Comparison of ENCODE assay signal across 9 mouse cellular contexts in the genomic region with DNA sequence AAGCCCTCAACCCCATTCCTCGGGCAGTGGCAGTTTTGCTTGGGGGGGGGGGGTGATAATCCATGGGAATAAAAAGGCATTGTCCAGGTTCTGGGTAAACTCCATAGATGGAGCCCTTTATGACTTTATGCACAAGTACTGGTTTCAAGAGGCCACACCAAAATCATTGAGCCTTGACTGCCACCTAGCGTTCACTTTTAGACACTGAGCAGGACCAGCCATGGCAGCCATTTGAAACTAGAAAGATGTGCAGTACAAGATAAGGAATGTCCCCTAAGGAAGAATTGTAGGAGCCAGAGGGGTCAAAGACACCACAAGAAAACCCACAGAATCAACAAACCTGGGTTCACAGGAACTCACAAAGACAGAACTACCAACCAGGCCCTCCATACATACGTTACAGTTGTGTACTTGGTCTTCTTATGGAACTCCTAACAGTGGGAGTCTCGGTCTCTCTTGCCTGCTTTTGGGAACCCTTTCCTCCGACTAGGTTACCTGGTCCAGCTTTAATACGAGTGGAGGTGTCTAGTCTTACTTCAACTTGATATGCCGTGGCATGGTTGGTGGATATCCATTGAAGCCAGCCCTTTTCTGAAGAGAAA. TPM values are rescaled to one million over a fixed set of nuclear protein-coding genes. Genes with fewer than 3 reads are reported as not detected.
A peak's percentile ranks its signal among the peaks of the same experiment; 100 is the strongest.
DNase-seq lines count a peak whose midpoint lies in the region; ATAC-seq and TF ChIP-seq lines count a peak whose summit lies in the region.
"Had no signal": no experiment of that assay in that cellular context is flagged by ENCODE, and none has a peak within 500 bp of the region (broad histone marks: within the 10 kb centered on the region; RNA-seq: fewer than 3 reads in every experiment).

No protein-coding gene starts in this region.

- H3K36me3 ChIP-seq in G1E (replicated peaks), result no peaks in the 10 kb centered on the region
- H3K36me3 ChIP-seq in forebrain, embryonic 10.5 days (replicated peaks), result no peaks in the 10 kb centered on the region

- TF ChIP-seq CTCF in G1E (IDR thresholded peaks at IDR 0.05; ENCODE audit: low read depth, low read length), result peak; percentile 51

- H3K4me3 ChIP-seq in G1E (ENCODE audit: low read depth, low read length), result no peak overlapping the region
- no peak overlapping the region for H3K4me3 ChIP-seq in forebrain, embryonic 10.5 days
- H3K4me3 ChIP-seq: megakaryocyte, embryonic 14.5 days had no signal

- DNase-seq in G1E (ENCODE audit: low spot score), result peak; percentile 6
- peak; percentile 55 for DNase-seq in c-Kit-positive CD71-negative TER-119-negative erythroid progenitor cells, embryonic 14.5 days (ENCODE audit: low read depth)
- peak; percentile 71 for DNase-seq in forebrain, embryonic 10.5 days (ENCODE audit: extremely low spot score, low spot score)
- peak; percentile 52 to 93 for DNase-seq in layer of hippocampus, adult 18-20 months (ENCODE audit: low spot score in 2 of 2)
- DNase-seq in lung, adult 18-20 months, result peak; percentile 64 to 68
- DNase-seq in ovary, adult 18-20 months (ENCODE audit: low spot score), result peak; percentile 14
- peak; percentile 62 for DNase-seq in thymus, postnatal 0 days (ENCODE audit: low spot score)

- peak; percentile 60 for ATAC-seq in G1E (ENCODE audit: extremely low read depth, insufficient number of reproducible peaks, low FRiP score, poor library complexity, severe bottlenecking)
- ATAC-seq in hematopoietic stem cell, adult 5-6 weeks (replicated peaks in 1 of 2; ENCODE audit: insufficient read depth in 1 of 2, low FRiP score in 2 of 2, low TSS enrichment in 1 of 2, low read depth in 1 of 2, poor library complexity in 2 of 2, severe bottlenecking in 2 of 2), result peak; percentile 86 to 93

- H3K9me3 ChIP-seq in G1E (replicated peaks), result no peaks in the 10 kb centered on the region
- no peaks in the 10 kb centered on the region for H3K9me3 ChIP-seq in forebrain, embryonic 10.5 days
- H3K9me3 ChIP-seq: megakaryocyte, embryonic 14.5 days had no signal

- no peaks in the 10 kb centered on the region for H3K27me3 ChIP-seq in G1E (ENCODE audit: insufficient read depth, low read length)
- H3K27me3 ChIP-seq in forebrain, embryonic 10.5 days (ENCODE audit: poor library complexity, severe bottlenecking), result no peaks in the 10 kb centered on the region
- H3K27me3 ChIP-seq: megakaryocyte, embryonic 14.5 days had no signal

- WGBS in forebrain, embryonic 10.5 days, result 54% methylated on average over 7 of the region's 7 CpGs

- H3K4me1 ChIP-seq in G1E (ENCODE audit: insufficient read depth, low read depth, low read length), result no peaks in the 10 kb centered on the region
- no peaks in the 10 kb centered on the region for H3K4me1 ChIP-seq in forebrain, embryonic 10.5 days
- H3K4me1 ChIP-seq: megakaryocyte, embryonic 14.5 days had no signal

- no peak overlapping the region for H3K27ac ChIP-seq in forebrain, embryonic 10.5 days

RNA-seq across cellular contexts. Expression of gene Adgrf2, which starts 40.3 kb away (rescaled TPM):
- not detected in 2 replicates for total RNA-seq in G1E (2014; fragmentation: Nextera tagmentation)
- total RNA-seq in G1E (2017), result 0.05 TPM in 1 of 2 replicates, not detected in the other
- not detected in 2 replicates for polyA plus RNA-seq in G1E (2012)
- 0.09 TPM in 1 of 2 replicates, not detected in the other for polyA plus RNA-seq in forebrain, embryonic 10.5 days (2016; fragmentation: Nextera tagmentation; extraction: Ambion mirVana)
- total RNA-seq in hematopoietic stem cell, adult 5-6 weeks (2017), result not detected in 2 replicates
- total RNA-seq in layer of hippocampus, adult 18-20 months (2021), result under 1 TPM; 0.37 to 0.58 TPM
- 0.05 and 0.07 TPM in 2 replicates for polyA plus RNA-seq in thymus, postnatal 0 days (2015; fragmentation: Nextera tagmentation; extraction: Ambion mirVana)

Comparison
In these comparisons a context has a peak if more than half of its experiments do, and no peak if none do; other contexts are left out.
1. DNase-seq: peak in every context shown above with its lines; median percentile 72 in layer of hippocampus, adult 18-20 months; 71 in forebrain, embryonic 10.5 days; 66 in lung, adult 18-20 months; 62 in thymus, postnatal 0 days; 55 in c-Kit-positive CD71-negative TER-119-negative erythroid progenitor cells, embryonic 14.5 days; 14 in ovary, adult 18-20 months; 6 in G1E.